Mouse (Mus musculus): ENCODE results near the gene Slc35f2. TPM values are rescaled to one million over a fixed set of nuclear protein-coding genes. Genes with fewer than 3 reads are reported as not detected.

Slc35f2 gene
- polyA plus RNA-seq, 1 experiment from 2014 or later: 9.7 TPM

DNA sequence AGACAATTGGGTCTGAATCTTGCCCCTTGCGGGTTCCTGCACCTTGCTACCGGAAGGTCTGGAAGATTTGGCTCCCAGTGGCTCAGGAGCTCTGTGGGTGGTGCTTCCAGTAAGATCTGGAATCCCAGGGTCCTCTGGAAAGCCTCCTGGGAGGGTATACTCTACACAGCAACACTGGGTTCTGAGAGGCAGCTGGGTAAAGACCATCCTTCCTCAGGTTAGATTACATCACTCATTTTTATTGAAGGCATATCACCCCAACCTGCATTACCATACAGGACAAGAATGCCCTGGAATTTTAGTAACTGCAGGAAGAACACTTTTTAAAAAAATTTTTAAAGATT lies 58.5 kb downstream of the Slc35f2 start:
- Histone ChIP-seq H3K9ac (replicated peaks) (peak overlapping the region; percentile 60), H3K9me3 (no peaks in the 10 kb centered on the region), H3K4me2 (replicated peaks) (peak overlapping the region; percentile 58), H3K27me3 (no peaks in the 10 kb centered on the region), H3K4me1 (peaks cover 3% of the 10 kb centered on the region; the same call in 1 of the 2 replicates), H3K27ac (replicated peaks) (peak overlapping the region; percentile 75), H3K36me3 (no peaks in the 10 kb centered on the region), H3K4me3 (peak overlapping the region; percentile 44)
- WGBS: 35% methylated on average over 2 of the region's 2 CpGs
- peak; percentile 55 for ATAC-seq (replicated peaks)

GRCm38 (mm10) chr9:53835039-53835438 lies 63.7 kb downstream of the Slc35f2 start:
- H3K4me3 ChIP-seq: no peak overlapping the region
- no peak overlapping the region for H3K4me2 ChIP-seq (replicated peaks)
- H3K9me3 ChIP-seq: no peaks in the 10 kb centered on the region
- no peaks in the 10 kb centered on the region for H3K27me3 ChIP-seq
- H3K27ac ChIP-seq (replicated peaks): no peak overlapping the region
- H3K9ac ChIP-seq (replicated peaks): no peak overlapping the region
- H3K4me1 ChIP-seq: no peaks in the 10 kb centered on the region
- H3K36me3 ChIP-seq: no peaks in the 10 kb centered on the region
- WGBS: 72% methylated on average over 3 of the region's 3 CpGs
- ATAC-seq (replicated peaks): no peak

DNA sequence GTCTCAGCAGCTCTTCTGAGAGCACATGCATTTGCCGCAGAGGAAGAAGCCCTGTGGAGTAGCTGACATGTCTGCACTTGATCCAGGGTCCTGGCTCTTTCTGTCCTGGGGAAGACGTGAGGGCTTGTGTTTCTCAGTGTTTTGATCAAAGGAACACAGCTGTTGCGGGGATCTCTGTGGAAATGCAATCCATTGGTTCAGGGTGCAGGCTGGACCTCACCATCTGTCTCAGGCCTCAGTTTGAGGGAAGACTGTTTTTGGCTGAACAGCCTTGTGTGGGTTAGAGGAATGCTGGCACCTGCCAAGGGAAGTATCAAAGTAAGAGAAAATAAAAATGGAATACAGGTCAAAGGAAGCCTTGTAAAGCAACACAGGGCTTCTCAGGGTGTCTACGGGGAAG lies 64.6 kb downstream of the Slc35f2 start:
- 71% methylated on average over 4 of the region's 4 CpGs for WGBS
- no peak overlapping the region for H3K9ac ChIP-seq (replicated peaks)
- H3K27me3 ChIP-seq: no peaks in the 10 kb centered on the region
- H3K9me3 ChIP-seq: no peaks in the 10 kb centered on the region
- no peaks in the 10 kb centered on the region for H3K4me1 ChIP-seq
- no peak overlapping the region for H3K4me3 ChIP-seq
- no peak overlapping the region for H3K27ac ChIP-seq (replicated peaks)
- H3K36me3 ChIP-seq: no peaks in the 10 kb centered on the region
- no peak for ATAC-seq (replicated peaks)
- no peak overlapping the region for H3K4me2 ChIP-seq (replicated peaks)

DNA sequence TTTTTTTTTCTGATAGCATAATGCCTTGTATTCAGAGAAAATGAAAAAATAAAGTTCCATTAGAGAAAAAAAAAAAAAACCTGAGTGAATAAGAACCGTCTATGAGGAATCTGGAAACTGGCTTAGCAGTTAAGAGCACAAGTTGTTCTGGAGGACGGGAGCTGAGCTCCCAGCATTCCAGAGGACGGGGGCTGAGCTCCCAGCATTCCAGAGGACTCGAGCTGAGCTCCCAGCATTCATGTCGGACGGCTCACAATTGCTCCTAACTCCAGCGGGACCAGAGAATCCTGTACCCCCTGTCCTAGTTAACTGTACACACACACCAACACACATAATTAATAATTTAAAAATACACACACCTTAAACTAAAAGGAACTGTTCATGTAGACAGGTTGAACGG lies 67.5 kb downstream of the Slc35f2 start:
- 80% methylated on average over 8 of the region's 8 CpGs for WGBS
- no peaks in the 10 kb centered on the region for H3K4me1 ChIP-seq
- H3K9me3 ChIP-seq: no peaks in the 10 kb centered on the region
- ATAC-seq (replicated peaks): no peak
- no peak overlapping the region for H3K9ac ChIP-seq (replicated peaks)
- H3K27ac ChIP-seq (replicated peaks): no peak overlapping the region
- H3K36me3 ChIP-seq: no peaks in the 10 kb centered on the region
- H3K4me3 ChIP-seq: no peak overlapping the region
- H3K27me3 ChIP-seq: no peaks in the 10 kb centered on the region
- H3K4me2 ChIP-seq (replicated peaks): no peak overlapping the region

DNA sequence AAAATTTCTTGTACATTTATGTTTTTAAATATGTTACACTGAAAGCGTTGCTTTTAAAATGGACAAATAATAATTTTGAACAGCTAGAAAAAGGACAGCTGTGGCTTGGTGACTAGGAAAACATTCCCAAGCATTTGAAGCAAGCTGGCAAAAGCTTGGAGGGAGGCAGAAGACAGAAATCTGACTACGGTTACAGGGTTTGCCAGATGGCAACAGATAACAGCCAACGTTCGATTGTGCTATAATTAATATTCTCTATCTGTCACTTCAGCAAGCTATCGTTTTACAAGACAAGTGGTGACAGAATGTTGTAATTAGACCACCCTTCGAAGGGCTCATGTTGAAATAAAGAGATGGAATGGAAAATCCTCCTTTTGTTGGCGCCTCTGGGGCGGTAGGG lies 77.2 kb downstream of the Slc35f2 start:
- Histone ChIP-seq H3K36me3 (no peaks in the 10 kb centered on the region), H3K27ac (replicated peaks) (peak overlapping the region; percentile 81), H3K9ac (replicated peaks) (no peak overlapping the region), H3K4me1 (peaks cover 16% of the 10 kb centered on the region; the same call in 1 of the 2 replicates), H3K4me2 (replicated peaks) (no peak overlapping the region), H3K27me3 (no peaks in the 10 kb centered on the region), H3K9me3 (no peaks in the 10 kb centered on the region), H3K4me3 (no peak overlapping the region)
- WGBS: 42% methylated on average over 8 of the region's 8 CpGs
- ATAC-seq (replicated peaks): peak; percentile 78

GRCm38 (mm10) chr9:53849864-53850263 lies 78.5 kb downstream of the Slc35f2 start, which contains the start of gene Sln:
TSS of gene Sln (plus strand) at chr9:53850164.
- no peak for ATAC-seq (replicated peaks)
- no peaks in the 10 kb centered on the region for H3K36me3 ChIP-seq
- no peak within 1 kb of the TSS for H3K4me2 ChIP-seq (replicated peaks)
- H3K9ac ChIP-seq (replicated peaks): no peak within 1 kb of the TSS
- H3K27ac ChIP-seq (replicated peaks): peak within 1 kb of the TSS; percentile 81
- no peaks in the 10 kb centered on the region for H3K27me3 ChIP-seq
- no peak within 1 kb of the TSS for H3K4me3 ChIP-seq
- H3K9me3 ChIP-seq: no peaks in the 10 kb centered on the region
- peaks cover 16% of the 10 kb centered on the region; the same call in 1 of the 2 replicates for H3K4me1 ChIP-seq
- WGBS: 78% methylated on average over 4 of the region's 4 CpGs

- H3K4me2 ChIP-seq (replicated peaks): no peak overlapping the region
- H3K27me3 ChIP-seq: no peaks in the 10 kb centered on the region
- ATAC-seq (replicated peaks): no peak
- H3K27ac ChIP-seq (replicated peaks): no peak overlapping the region
- no peaks in the 10 kb centered on the region for H3K9me3 ChIP-seq
- no peak overlapping the region for H3K9ac ChIP-seq (replicated peaks)
- no peaks in the 10 kb centered on the region for H3K36me3 ChIP-seq
- WGBS: 86% methylated on average over 4 of the region's 4 CpGs
- H3K4me3 ChIP-seq: no peak overlapping the region
- peaks cover 13% of the 10 kb centered on the region; the same call in 1 of the 2 replicates for H3K4me1 ChIP-seq
Observed at GRCm38 (mm10) chr9:53852158-53852557, 80.8 kb downstream of the Slc35f2 start.

- H3K4me3 ChIP-seq: no peak overlapping the region
- H3K9ac ChIP-seq (replicated peaks): no peak overlapping the region
- H3K4me1 ChIP-seq: peaks cover 2% of the 10 kb centered on the region; the same call in 1 of the 2 replicates
- ATAC-seq (replicated peaks): no peak
- H3K27me3 ChIP-seq: no peaks in the 10 kb centered on the region
- H3K36me3 ChIP-seq: no peaks in the 10 kb centered on the region
- no peak overlapping the region for H3K4me2 ChIP-seq (replicated peaks)
- WGBS: 61% methylated on average over 1 of the region's 1 CpGs
- no peak overlapping the region for H3K27ac ChIP-seq (replicated peaks)
- H3K9me3 ChIP-seq: no peaks in the 10 kb centered on the region
Observed at GRCm38 (mm10) chr9:53853672-53854071, 82.3 kb downstream of the Slc35f2 start.

DNA sequence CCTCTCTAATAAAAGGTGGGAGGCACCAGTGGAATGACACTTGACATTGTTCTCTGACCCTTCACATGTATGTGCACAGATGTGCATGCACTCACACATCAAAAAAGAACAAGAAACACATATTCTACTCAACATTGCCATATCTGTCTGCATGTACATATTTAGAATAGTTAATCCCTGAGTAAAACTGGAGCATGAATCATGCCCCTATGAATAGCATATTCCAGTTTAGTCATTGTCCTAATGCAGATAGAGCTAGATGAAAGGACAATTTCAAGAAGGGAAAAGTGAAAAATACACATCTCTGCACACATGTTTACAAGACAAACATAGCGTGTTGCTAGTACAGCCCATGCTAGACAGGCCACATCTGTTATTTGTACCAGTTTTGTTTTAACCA lies 83.2 kb downstream of the Slc35f2 start:
- Histone ChIP-seq H3K4me1 (no peaks in the 10 kb centered on the region), H3K36me3 (no peaks in the 10 kb centered on the region), H3K27me3 (no peaks in the 10 kb centered on the region), H3K9me3 (no peaks in the 10 kb centered on the region), H3K4me3 (no peak overlapping the region), H3K4me2 (replicated peaks) (no peak overlapping the region), H3K27ac (replicated peaks) (no peak overlapping the region), H3K9ac (replicated peaks) (no peak overlapping the region)
- no peak for ATAC-seq (replicated peaks)
- 90% methylated on average over 1 of the region's 1 CpGs for WGBS

GRCm38 (mm10) chr9:53857864-53858263 lies 86.5 kb downstream of the Slc35f2 start:
- ATAC-seq (replicated peaks): no peak
- no peaks in the 10 kb centered on the region for H3K9me3 ChIP-seq
- no peaks in the 10 kb centered on the region for H3K36me3 ChIP-seq
- H3K4me3 ChIP-seq: no peak overlapping the region
- no peak overlapping the region for H3K27ac ChIP-seq (replicated peaks)
- no peaks in the 10 kb centered on the region for H3K4me1 ChIP-seq
- WGBS: 83% methylated on average over 5 of the region's 5 CpGs
- no peak overlapping the region for H3K4me2 ChIP-seq (replicated peaks)
- H3K9ac ChIP-seq (replicated peaks): no peak overlapping the region
- H3K27me3 ChIP-seq: no peaks in the 10 kb centered on the region

Other genes with a start within 250 kb of the Slc35f2 start
- gene Atm, start 234.8 kb upstream of the Slc35f2 start, polyA plus RNA-seq (2015; fragmentation: Nextera tagmentation; extraction: Ambion mirVana): 12.4 and 13.4 TPM in 2 replicates
- 13.2 and 14.6 TPM in 2 replicates for gene Npat, start 234.5 kb upstream of the Slc35f2 start, polyA plus RNA-seq (2015; fragmentation: Nextera tagmentation; extraction: Ambion mirVana)
- gene Acat1, start 161.2 kb upstream of the Slc35f2 start, polyA plus RNA-seq (2015; fragmentation: Nextera tagmentation; extraction: Ambion mirVana): 171 and 182 TPM in 2 replicates
- gene Cul5, start 101.5 kb upstream of the Slc35f2 start, polyA plus RNA-seq (2015; fragmentation: Nextera tagmentation; extraction: Ambion mirVana): 47.0 and 47.2 TPM in 2 replicates
- gene Rab39, start 65.3 kb upstream of the Slc35f2 start, polyA plus RNA-seq (2015; fragmentation: Nextera tagmentation; extraction: Ambion mirVana): 3.7 and 4.2 TPM in 2 replicates
- gene Sln, start 78.6 kb downstream of the Slc35f2 start, polyA plus RNA-seq (2015; fragmentation: Nextera tagmentation; extraction: Ambion mirVana): 1.3 and 1.5 TPM in 2 replicates
- 34.7 and 34.8 TPM in 2 replicates for gene Elmod1, start 203.8 kb downstream of the Slc35f2 start, polyA plus RNA-seq (2015; fragmentation: Nextera tagmentation; extraction: Ambion mirVana)

Data from forebrain, embryonic 15.5 days (tissue).